Comparison of ENCODE assay signal across 8 mouse cellular contexts in the genomic region with DNA sequence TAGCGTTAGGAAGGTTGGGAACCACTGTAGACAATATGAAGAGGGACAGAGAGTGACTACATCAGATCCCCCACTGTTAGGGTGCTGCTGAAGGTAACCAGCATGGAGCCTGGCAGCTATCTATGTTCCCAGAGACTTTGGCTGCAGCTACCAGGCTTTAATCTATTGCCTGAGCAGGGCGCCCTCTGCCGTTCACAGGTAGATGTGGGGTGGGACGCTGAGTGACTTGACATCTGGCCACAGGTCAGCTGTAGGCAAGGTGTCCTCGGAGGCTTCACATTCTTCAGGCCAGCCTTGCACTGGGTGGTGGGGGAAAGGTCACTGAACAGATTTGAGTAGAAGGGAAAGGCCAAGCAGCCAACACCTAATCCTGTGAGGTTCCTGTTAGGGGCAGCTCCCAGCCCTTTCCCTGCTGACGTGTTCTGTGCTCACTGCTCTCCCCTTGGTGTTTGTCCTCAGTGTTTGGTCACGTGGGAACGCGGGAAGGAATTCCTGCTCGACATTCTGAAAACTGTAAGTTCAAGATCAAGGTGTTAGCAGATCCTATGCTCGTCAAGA. TPM values are rescaled to one million over a fixed set of nuclear protein-coding genes. Genes with fewer than 3 reads are reported as not detected.
DNase-seq lines count a peak whose midpoint lies in the region; ATAC-seq and TF ChIP-seq lines count a peak whose summit lies in the region.

No protein-coding gene starts in this region.

- peak; percentile 27; the same call in 1 of the 2 replicates for TF ChIP-seq CTCF in spleen, adult 2 months (IDR thresholded peaks at IDR 0.05; ENCODE audit: extremely low read depth, insufficient read depth, insufficient read length, insufficient replicate concordance)

- no peak overlapping the region for H3K27ac ChIP-seq in spleen, adult 2 months (ENCODE audit: insufficient read depth, low read length)

- peak in 1 of 2 experiments; percentile 22 for DNase-seq in spleen, adult 2 months (ENCODE audit: low read depth in 1 of 2, low spot score in 2 of 2)
- DNase-seq in spleen, adult 12 weeks (ENCODE audit: low spot score), result no peak
- peak; percentile 27 for DNase-seq in c-Kit-positive CD71-positive TER-119-negative erythroid progenitor cells, embryonic 14.5 days (ENCODE audit: low read depth)
- DNase-seq in frontal cortex, postnatal 10 days (ENCODE audit: low spot score in 2 of 2), result peak; percentile 15 to 63
- peak; percentile 79 to 91 for DNase-seq in kidney, postnatal 36 days
- DNase-seq in lung, adult 18-20 months, result peak; percentile 49 to 61
- DNase-seq in right cerebral cortex, postnatal 25 days, result peak; percentile 44

- 26% methylated on average over 11 of the region's 11 CpGs for WGBS in spleen, adult 2 months

- no peak for TF ChIP-seq POLR2A in spleen, adult 2 months (IDR thresholded peaks at IDR 0.05; ENCODE audit: low read depth, low read length)

- no peaks in the 10 kb centered on the region for H3K27me3 ChIP-seq in spleen, adult 2 months (ENCODE audit: control insufficient read depth, insufficient read depth, low read length)

- ATAC-seq in monocyte, adult 5-6 weeks (replicated peaks; ENCODE audit: insufficient number of reproducible peaks, low FRiP score, low TSS enrichment, poor library complexity, severe bottlenecking), result no peak

- H3K4me3 ChIP-seq in spleen, adult 2 months (ENCODE audit: extremely low read depth, insufficient read depth, insufficient read length), result no peak overlapping the region

- H3K36me3 ChIP-seq in spleen, adult 2 months (ENCODE audit: control insufficient read depth, insufficient read depth, low read length), result no peaks in the 10 kb centered on the region

- H3K4me1 ChIP-seq in spleen, adult 2 months (ENCODE audit: control insufficient read depth, insufficient read depth, insufficient read length), result no peaks in the 10 kb centered on the region

RNA-seq across cellular contexts. Expression of a gene that starts 11.3 kb away (rescaled TPM):
- not detected in 2 replicates for polyA plus RNA-seq in spleen, adult 2 months (2012; rRNA removed)
- total RNA-seq in monocyte, adult 5-6 weeks (2017), result not detected in 3 replicates
